Mouse (Mus musculus) liver, embryonic 11.5 days (tissue): ENCODE data around the gene Inip. TPM values are rescaled to one million over a fixed set of nuclear protein-coding genes. Genes with fewer than 3 reads are reported as not detected.

ENCODE experiments used
- ATAC-seq: fragments of 200-750 bp; cut with Nextera tagmentation; replicated peaks from 2 replicates; pipeline ENCODE4 v1.8.0; 2017; ENCODE audit warnings: moderate number of reproducible peaks, mild to moderate bottlenecking, moderate TSS enrichment, moderate library complexity; ENCODE audit not compliant: low FRiP score
- DNase-seq: peaks from one replicate; pipeline ENCODE4 v3.0.0-alpha.2; 2017; ENCODE audit warnings: low spot score
- H3K27ac ChIP-seq: fragments of 300-500 bp; sonication (generic); 2 replicates; pipeline ENCODE4 v1.5.1; 2014; ENCODE audit warnings: mild to moderate bottlenecking, low read depth, low read length, control low read depth
- H3K27me3 ChIP-seq: fragments of 300-500 bp; sonication (generic); replicated peaks from 2 replicates; pipeline ENCODE4 v1.6.1; 2014; ENCODE audit warnings: low read length, mixed read lengths; ENCODE audit not compliant: control insufficient read depth, insufficient read depth
- H3K36me3 ChIP-seq: fragments of 300-500 bp; sonication (generic); 2 replicates; pipeline ENCODE4 v1.6.1; 2014; ENCODE audit warnings: mild to moderate bottlenecking, low read length, moderate library complexity, mixed read lengths; ENCODE audit not compliant: control insufficient read depth, insufficient read depth
- H3K4me1 ChIP-seq: fragments of 300-500 bp; sonication (generic); replicated peaks from 2 replicates; pipeline ENCODE4 v1.6.1; 2014; ENCODE audit warnings: low read length, mixed read lengths; ENCODE audit not compliant: control insufficient read depth, insufficient read depth
- H3K4me2 ChIP-seq: fragments of 300-500 bp; sonication (generic); 2 replicates; pipeline ENCODE4 v1.6.1; 2014; ENCODE audit warnings: mild to moderate bottlenecking, control low read depth, moderate library complexity
- H3K4me3 ChIP-seq: fragments of 300-500 bp; sonication (generic); 2 replicates; pipeline ENCODE4 v1.5.1; 2014; ENCODE audit warnings: low read depth, low read length, control low read depth
- H3K9ac ChIP-seq: fragments of 300-500 bp; sonication (generic); 2 replicates; pipeline ENCODE4 v1.6.1; 2014; ENCODE audit warnings: low read depth, low read length, control low read depth
- H3K9me3 ChIP-seq: fragments of 300-500 bp; sonication (generic); 2 replicates; pipeline ENCODE4 v1.6.1; 2016; ENCODE audit warnings: low read length, inconsistent platforms, mixed read lengths; ENCODE audit not compliant: control insufficient read depth
- WGBS: fragments of 180-500 bp; shearing (Covaris S2); extraction: QIAGEN DNeasy Blood & Tissue Kit; methylation state at CpG from one replicate; pipeline ENCODE4 v1.1.7; 2014; 5-methylcytosine and 5-hydroxymethylcytosine counted together
- polyA plus RNA-seq: library from polyadenylated mRNA; unstranded; fragments of >200 nt; fragmentation: Nextera tagmentation; extraction: Ambion mirVana; gene quantifications from 2 replicates; pipeline ENCODE4 v1.2.1, GENCODE M21; 2014

Inip gene
- polyA plus RNA-seq, 1 experiment from 2014 or later: 49.9 TPM

- Histone ChIP-seq H3K9me3 (no peaks in the 10 kb centered on the region), H3K27ac (no peak overlapping the region), H3K27me3 (no peaks in the 10 kb centered on the region), H3K36me3 (peaks cover 7% of the 10 kb centered on the region), H3K4me1 (peaks cover 12% of the 10 kb centered on the region), H3K4me3 (no peak overlapping the region), H3K4me2 (no peak overlapping the region), H3K9ac (no peak overlapping the region)
- no peak for ATAC-seq
- no peak for DNase-seq
- 65% methylated on average over 3 of the region's 3 CpGs for WGBS
Measured at GRCm38 (mm10) chr4:59777828-59778227, 23.6 kb downstream of the Inip start.

GRCm38 (mm10) chr4:59772171-59772879 lies 29.1 kb downstream of the Inip start:
- H3K36me3 ChIP-seq: peaks cover 19% of the 10 kb centered on the region
- no peak for DNase-seq

GRCm38 (mm10) chr4:59767717-59768116 lies 33.7 kb downstream of the Inip start:
- Histone ChIP-seq H3K4me3 (no peak overlapping the region), H3K9me3 (no peaks in the 10 kb centered on the region), H3K27me3 (no peaks in the 10 kb centered on the region), H3K9ac (no peak overlapping the region), H3K36me3 (peaks cover 14% of the 10 kb centered on the region; the same call in 1 of the 2 replicates), H3K27ac (no peak overlapping the region), H3K4me2 (no peak overlapping the region), H3K4me1 (no peaks in the 10 kb centered on the region)
- ATAC-seq (no peak; the same call in 1 of the 2 replicates), DNase-seq (no peak)
- 38% methylated on average over 2 of the region's 2 CpGs for WGBS

More at GRCm38 (mm10) chr4:59772171-59772879, 29.1 kb downstream of the Inip start:
- H3K9ac ChIP-seq: no peak overlapping the region
- H3K4me1 ChIP-seq: no peaks in the 10 kb centered on the region
- no peaks in the 10 kb centered on the region for H3K9me3 ChIP-seq
- no peaks in the 10 kb centered on the region for H3K27me3 ChIP-seq
- H3K27ac ChIP-seq: no peak overlapping the region
- H3K4me3 ChIP-seq: no peak overlapping the region
- 82% methylated on average over 17 of the region's 17 CpGs for WGBS
- H3K4me2 ChIP-seq: no peak overlapping the region
- no peak for ATAC-seq

GRCm38 (mm10) chr4:59765385-59766005 lies 35.9 kb downstream of the Inip start:
- Histone ChIP-seq H3K9ac (no peak overlapping the region), H3K36me3 (peaks cover 5% of the 10 kb centered on the region; the same call in 1 of the 2 replicates), H3K4me3 (no peak overlapping the region), H3K27ac (no peak overlapping the region), H3K27me3 (no peaks in the 10 kb centered on the region), H3K9me3 (no peaks in the 10 kb centered on the region), H3K4me1 (no peaks in the 10 kb centered on the region), H3K4me2 (peak overlapping the region; percentile 2; the same call in 1 of the 2 replicates)
- ATAC-seq: no peak
- DNase-seq: no peak
- WGBS: 57% methylated on average over 7 of the region's 7 CpGs

- peaks cover 2% of the 10 kb centered on the region; the same call in 1 of the 2 replicates for H3K36me3 ChIP-seq
- H3K9me3 ChIP-seq: no peaks in the 10 kb centered on the region
- peak overlapping the region; percentile 2; the same call in 1 of the 2 replicates for H3K4me2 ChIP-seq
- no peak overlapping the region for H3K9ac ChIP-seq
- no peak for ATAC-seq
- no peak overlapping the region for H3K27ac ChIP-seq
- H3K4me3 ChIP-seq: no peak overlapping the region
- 54% methylated on average over 7 of the region's 7 CpGs for WGBS
- DNase-seq: no peak
- no peaks in the 10 kb centered on the region for H3K27me3 ChIP-seq
- H3K4me1 ChIP-seq: no peaks in the 10 kb centered on the region
Measured at GRCm38 (mm10) chr4:59764950-59765349, 36.4 kb downstream of the Inip start.

GRCm38 (mm10) chr4:59761365-59761729 lies 40.0 kb downstream of the Inip start:
- H3K4me3 ChIP-seq: no peak overlapping the region
- H3K9ac ChIP-seq: no peak overlapping the region
- H3K4me1 ChIP-seq: no peaks in the 10 kb centered on the region
- DNase-seq: no peak
- no peak for ATAC-seq
- no peaks in the 10 kb centered on the region for H3K27me3 ChIP-seq
- no peak overlapping the region for H3K27ac ChIP-seq
- H3K9me3 ChIP-seq: no peaks in the 10 kb centered on the region
- 76% methylated on average over 4 of the region's 4 CpGs for WGBS
- no peaks in the 10 kb centered on the region for H3K36me3 ChIP-seq
- H3K4me2 ChIP-seq: no peak overlapping the region

- ATAC-seq (no peak), DNase-seq (no peak)
- H3K4me1 ChIP-seq: no peaks in the 10 kb centered on the region
- no peak overlapping the region for H3K9ac ChIP-seq
- no peak overlapping the region for H3K4me2 ChIP-seq
- no peak overlapping the region for H3K27ac ChIP-seq
- H3K27me3 ChIP-seq: no peaks in the 10 kb centered on the region
- WGBS: 69% methylated on average over 10 of the region's 10 CpGs
- H3K9me3 ChIP-seq: no peaks in the 10 kb centered on the region
- no peaks in the 10 kb centered on the region for H3K36me3 ChIP-seq
- H3K4me3 ChIP-seq: no peak overlapping the region
Measured at GRCm38 (mm10) chr4:59760636-59761364, 40.6 kb downstream of the Inip start.

GRCm38 (mm10) chr4:59760016-59760415 lies 41.4 kb downstream of the Inip start:
- ATAC-seq (no peak), DNase-seq (no peak)
- WGBS: 63% methylated on average over 4 of the region's 4 CpGs
- no peaks in the 10 kb centered on the region for H3K9me3 ChIP-seq
- no peak overlapping the region for H3K4me3 ChIP-seq
- no peak overlapping the region for H3K27ac ChIP-seq
- no peaks in the 10 kb centered on the region for H3K4me1 ChIP-seq
- no peaks in the 10 kb centered on the region for H3K36me3 ChIP-seq
- no peak overlapping the region for H3K9ac ChIP-seq
- H3K4me2 ChIP-seq: no peak overlapping the region
- H3K27me3 ChIP-seq: no peaks in the 10 kb centered on the region
